13 mouse cellular contexts compared by ENCODE assay signal in the genomic region with DNA sequence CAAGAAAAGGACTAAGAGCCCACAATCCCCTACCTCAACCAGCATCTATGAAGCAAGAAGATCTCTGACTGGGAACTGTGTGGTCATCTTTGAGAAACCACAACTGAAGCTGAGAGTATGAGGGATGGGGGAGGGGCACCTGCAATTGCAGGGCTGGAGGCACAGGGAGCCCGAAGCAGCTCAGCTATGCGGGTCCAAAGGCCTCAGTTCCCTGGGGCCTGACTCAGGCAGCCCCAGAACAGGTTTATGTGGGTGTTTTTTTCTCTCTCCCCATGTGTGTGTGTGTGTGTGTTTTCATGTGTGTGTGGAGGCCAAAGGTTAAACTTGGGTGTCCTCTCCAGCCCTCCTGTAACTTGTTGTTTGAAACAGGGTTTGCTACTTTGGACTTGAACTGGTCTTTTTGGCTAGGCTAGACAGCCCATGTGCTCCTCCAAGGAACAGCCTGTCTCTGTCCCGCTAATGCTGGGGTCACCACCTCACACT. TPM values are rescaled to one million over a fixed set of nuclear protein-coding genes. Genes with fewer than 3 reads are reported as not detected.
DNase-seq lines count a peak whose midpoint lies in the region; ATAC-seq and TF ChIP-seq lines count a peak whose summit lies in the region.
"Had no signal": no experiment of that assay in that cellular context is flagged by ENCODE, and none has a peak within 500 bp of the region (broad histone marks: within the 10 kb centered on the region; RNA-seq: fewer than 3 reads in every experiment).

No protein-coding gene starts in this region.

- peak; percentile 72 for DNase-seq in heart, embryonic 10.5 days (ENCODE audit: low spot score)
- DNase-seq in heart, adult 9 months (ENCODE audit: low spot score in 2 of 2) = no peak
- peak; percentile 43 for DNase-seq in liver
- DNase-seq in natural killer cell, adult 2 months (ENCODE audit: low spot score in 2 of 2) = peak; percentile 19 to 20
- DNase-seq in hindbrain, embryonic 14.5 days (ENCODE audit: low spot score) = no peak
- no peak for DNase-seq in right cerebral cortex, postnatal 14 days
- DNase-seq: adrenal gland, postnatal 10 days; B cell, adult 2 months; embryo, embryonic 11 days; heart, postnatal 14 days; left cerebral cortex, postnatal 4 days had no signal

- no peak overlapping the region for H3K27ac ChIP-seq in heart, embryonic 10.5 days
- H3K27ac ChIP-seq in intestine, postnatal 0 days (ENCODE audit: low read depth, low read length) = peak overlapping the region; percentile 46
- H3K27ac ChIP-seq in hindbrain, embryonic 14.5 days = no peak overlapping the region
- H3K27ac ChIP-seq in neural tube, embryonic 15.5 days (replicated peaks) = no peak overlapping the region

- peaks cover 9% of the 10 kb centered on the region; the same call in 1 of the 2 replicates for H3K27me3 ChIP-seq in heart, embryonic 10.5 days (ENCODE audit: insufficient read depth, poor library complexity, severe bottlenecking)
- H3K27me3 ChIP-seq in intestine, postnatal 0 days (replicated peaks; ENCODE audit: control insufficient read depth, insufficient read depth, low read length) = no peaks in the 10 kb centered on the region
- H3K27me3 ChIP-seq in hindbrain, embryonic 14.5 days (ENCODE audit: control insufficient read depth, insufficient read depth, low read length) = no peaks in the 10 kb centered on the region
- no peaks in the 10 kb centered on the region for H3K27me3 ChIP-seq in neural tube, embryonic 15.5 days (replicated peaks)

- no peak overlapping the region for H3K4me3 ChIP-seq in heart, embryonic 10.5 days
- H3K4me3 ChIP-seq in intestine, postnatal 0 days (ENCODE audit: low read depth, low read length) = no peak overlapping the region
- no peak overlapping the region for H3K4me3 ChIP-seq in hindbrain, embryonic 14.5 days (replicated peaks; ENCODE audit: low read length)
- H3K4me3 ChIP-seq in neural tube, embryonic 15.5 days (replicated peaks) = no peak overlapping the region

- H3K4me2 ChIP-seq in intestine, postnatal 0 days (replicated peaks; ENCODE audit: low read depth) = peak overlapping the region; percentile 45; the same call in 1 of the 2 replicates
- H3K4me2 ChIP-seq in hindbrain, embryonic 14.5 days (replicated peaks) = no peak overlapping the region
- H3K4me2 ChIP-seq in neural tube, embryonic 15.5 days = no peak overlapping the region

- H3K36me3 ChIP-seq in heart, embryonic 10.5 days = no peaks in the 10 kb centered on the region
- H3K36me3 ChIP-seq in intestine, postnatal 0 days (ENCODE audit: control insufficient read depth, insufficient read depth) = no peaks in the 10 kb centered on the region
- no peaks in the 10 kb centered on the region for H3K36me3 ChIP-seq in hindbrain, embryonic 14.5 days (replicated peaks; ENCODE audit: control insufficient read depth, insufficient read depth)
- H3K36me3 ChIP-seq in neural tube, embryonic 15.5 days = no peaks in the 10 kb centered on the region

- no peak for TF ChIP-seq CTCF in intestine, postnatal 0 days (IDR thresholded peaks at IDR 0.05; ENCODE audit: low read depth)

- no peaks in the 10 kb centered on the region for H3K9me3 ChIP-seq in heart, embryonic 10.5 days
- no peaks in the 10 kb centered on the region for H3K9me3 ChIP-seq in intestine, postnatal 0 days (ENCODE audit: control insufficient read depth)
- H3K9me3 ChIP-seq in hindbrain, embryonic 14.5 days (ENCODE audit: control insufficient read depth, low read length) = no peaks in the 10 kb centered on the region
- no peaks in the 10 kb centered on the region for H3K9me3 ChIP-seq in neural tube, embryonic 15.5 days (replicated peaks)

- no peak overlapping the region for H3K9ac ChIP-seq in intestine, postnatal 0 days (ENCODE audit: low read depth, low read length)
- H3K9ac ChIP-seq in hindbrain, embryonic 14.5 days = no peak overlapping the region
- H3K9ac ChIP-seq in neural tube, embryonic 15.5 days (replicated peaks) = no peak overlapping the region

- H3K4me1 ChIP-seq in heart, embryonic 10.5 days = peaks cover 16% of the 10 kb centered on the region
- no peaks in the 10 kb centered on the region for H3K4me1 ChIP-seq in intestine, postnatal 0 days (replicated peaks; ENCODE audit: control insufficient read depth, insufficient read depth, low read length)
- H3K4me1 ChIP-seq in hindbrain, embryonic 14.5 days (replicated peaks; ENCODE audit: control insufficient read depth, insufficient read depth, low read length) = 0 out of 2 replicates have a peak, but pooled peaks cover 6% of the 10 kb centered on the region
- peaks cover 4% of the 10 kb centered on the region; the same call in 1 of the 2 replicates for H3K4me1 ChIP-seq in neural tube, embryonic 15.5 days

- WGBS in heart, embryonic 10.5 days = 23% methylated on average over 3 of the region's 3 CpGs
- WGBS in intestine, postnatal 0 days = 19% methylated on average over 3 of the region's 3 CpGs
- WGBS in hindbrain, embryonic 14.5 days = 35% methylated on average over 3 of the region's 3 CpGs
- WGBS in neural tube, embryonic 15.5 days = 14% methylated on average over 3 of the region's 3 CpGs

- peak; percentile 94 for ATAC-seq in intestine, postnatal 0 days
- no peak for ATAC-seq in hindbrain, embryonic 14.5 days (ENCODE audit: low FRiP score)
- ATAC-seq in neural tube, embryonic 15.5 days (ENCODE audit: low FRiP score) = no peak

RNA-seq across cellular contexts. Expression of a gene that starts 6.2 kb away (rescaled TPM):
- polyA plus RNA-seq in heart, embryonic 10.5 days (2016; fragmentation: Nextera tagmentation; extraction: Ambion mirVana) = 59.7 and 65.2 TPM in 2 replicates
- 29.9 and 33.6 TPM in 2 replicates for polyA plus RNA-seq in intestine, postnatal 0 days (2015; fragmentation: Nextera tagmentation; extraction: Ambion mirVana)
- 213 and 224 TPM in 2 replicates for polyA plus RNA-seq in hindbrain, embryonic 14.5 days (2014; fragmentation: Nextera tagmentation; extraction: Ambion mirVana)
- 135 and 151 TPM in 2 replicates for polyA plus RNA-seq in neural tube, embryonic 15.5 days (2015; fragmentation: Nextera tagmentation; extraction: Ambion mirVana)

RNA-seq across cellular contexts. Expression of a gene that starts 53.1 kb away (rescaled TPM):
- polyA plus RNA-seq in heart, embryonic 10.5 days (2016; fragmentation: Nextera tagmentation; extraction: Ambion mirVana) = 57.8 and 78.1 TPM in 2 replicates
- polyA plus RNA-seq in intestine, postnatal 0 days (2015; fragmentation: Nextera tagmentation; extraction: Ambion mirVana) = 37.2 and 37.7 TPM in 2 replicates
- 45.0 and 45.4 TPM in 2 replicates for polyA plus RNA-seq in hindbrain, embryonic 14.5 days (2014; fragmentation: Nextera tagmentation; extraction: Ambion mirVana)
- polyA plus RNA-seq in neural tube, embryonic 15.5 days (2015; fragmentation: Nextera tagmentation; extraction: Ambion mirVana) = 47.8 and 60.8 TPM in 2 replicates

RNA-seq across cellular contexts. Expression of a gene that starts 53.5 kb away (rescaled TPM):
- polyA plus RNA-seq in heart, embryonic 10.5 days (2016; fragmentation: Nextera tagmentation; extraction: Ambion mirVana) = 127 and 162 TPM in 2 replicates
- polyA plus RNA-seq in intestine, postnatal 0 days (2015; fragmentation: Nextera tagmentation; extraction: Ambion mirVana) = 197 and 204 TPM in 2 replicates
- polyA plus RNA-seq in hindbrain, embryonic 14.5 days (2014; fragmentation: Nextera tagmentation; extraction: Ambion mirVana) = 319 and 327 TPM in 2 replicates
- polyA plus RNA-seq in neural tube, embryonic 15.5 days (2015; fragmentation: Nextera tagmentation; extraction: Ambion mirVana) = 286 and 340 TPM in 2 replicates

RNA-seq across cellular contexts. Expression of a gene that starts 56.3 kb away (rescaled TPM):
- polyA plus RNA-seq in heart, embryonic 10.5 days (2016; fragmentation: Nextera tagmentation; extraction: Ambion mirVana) = 10.6 and 11.7 TPM in 2 replicates
- 32.4 and 36.6 TPM in 2 replicates for polyA plus RNA-seq in intestine, postnatal 0 days (2015; fragmentation: Nextera tagmentation; extraction: Ambion mirVana)
- polyA plus RNA-seq in hindbrain, embryonic 14.5 days (2014; fragmentation: Nextera tagmentation; extraction: Ambion mirVana) = 25.5 and 25.9 TPM in 2 replicates
- 14.9 and 15.3 TPM in 2 replicates for polyA plus RNA-seq in neural tube, embryonic 15.5 days (2015; fragmentation: Nextera tagmentation; extraction: Ambion mirVana)

Comparison
In these comparisons a context has a peak if more than half of its experiments do, and no peak if none do; other contexts are left out.
1. DNase-seq: peak in heart, embryonic 10.5 days (single experiment), liver (single experiment) and natural killer cell, adult 2 months (2 of 2); none in heart, adult 9 months (0 of 2), hindbrain, embryonic 14.5 days (single experiment) and right cerebral cortex, postnatal 14 days (single experiment).